Mouse (Mus musculus): ENCODE data around the gene Gm7951.
"Not testable (repeated sequence)": the region's sequence is repeated elsewhere in the genome, so short reads cannot be mapped to it uniquely, and the experiment has no call there.

The Gm7951 gene

GRCm38 (mm10) chr14:42117269-42117668, at the start of gene Gm7951:
Gm7951 (minus strand) TSS chr14:42117369.
- ATAC-seq (ENCODE audit: low TSS enrichment), result not testable (repeated sequence)

- ATAC-seq (ENCODE audit: low TSS enrichment), result not testable (repeated sequence)
These were observed 45.4 kb upstream of the Gm7951 start, which contains the start of gene Gm17027 for GRCm38 (mm10) chr14:42162522-42162921. Gm17027 (minus strand) TSS chr14:42162622.

- not testable (repeated sequence) for ATAC-seq (ENCODE audit: low TSS enrichment)
These were observed 17.4 kb upstream of the Gm7951 start for GRCm38 (mm10) chr14:42134571-42134970.

GRCm38 (mm10) chr14:42133806-42134205, 16.6 kb upstream of the Gm7951 start:
- ATAC-seq (ENCODE audit: low TSS enrichment), result not testable (repeated sequence)
